Mouse (Mus musculus) hindbrain, embryonic 11.5 days (tissue): ENCODE measurements around the gene Oxa1l. TPM values are rescaled to one million over a fixed set of nuclear protein-coding genes. Genes with fewer than 3 reads are reported as not detected.

Experiments
- ATAC-seq: fragments of 200-750 bp; cut with Nextera tagmentation; 2 replicates; pipeline ENCODE4 v1.8.0; 2017; ENCODE audit warnings: mild to moderate bottlenecking, moderate TSS enrichment, moderate library complexity; ENCODE audit not compliant: low FRiP score
- DNase-seq: peaks from one replicate; pipeline ENCODE4 v3.0.0-alpha.2; 2015; ENCODE audit warnings: low spot score
- H3K27ac ChIP-seq: fragments of 300-500 bp; sonication (generic); 2 replicates; pipeline ENCODE4 v1.5.1; 2014; ENCODE audit warnings: mild to moderate bottlenecking, low read depth, low read length
- H3K27me3 ChIP-seq: fragments of 300-500 bp; sonication (generic); 2 replicates; pipeline ENCODE4 v1.6.1; 2014; ENCODE audit warnings: mild to moderate bottlenecking, low read length, moderate library complexity, mixed read lengths; ENCODE audit not compliant: control insufficient read depth, insufficient read depth
- H3K36me3 ChIP-seq: fragments of 300-500 bp; sonication (generic); 2 replicates; pipeline ENCODE4 v1.6.1; 2014; ENCODE audit warnings: mild to moderate bottlenecking, low read length, moderate library complexity, mixed read lengths; ENCODE audit not compliant: control insufficient read depth, insufficient read depth
- H3K4me1 ChIP-seq: fragments of 300-500 bp; sonication (generic); replicated peaks from 2 replicates; pipeline ENCODE4 v1.6.1; 2014; ENCODE audit warnings: low read length, mixed read lengths; ENCODE audit not compliant: control insufficient read depth, insufficient read depth
- H3K4me2 ChIP-seq: fragments of 300-500 bp; sonication (generic); replicated peaks from 2 replicates; pipeline ENCODE4 v1.6.1; 2014; ENCODE audit warnings: mild to moderate bottlenecking, low read depth, low read length
- H3K4me3 ChIP-seq: fragments of 300-500 bp; sonication (generic); 2 replicates; pipeline ENCODE4 v1.5.1; 2014; ENCODE audit warnings: low read depth, low read length
- H3K9ac ChIP-seq: fragments of 300-500 bp; sonication (generic); 2 replicates; pipeline ENCODE4 v1.6.1; 2014; ENCODE audit warnings: low read depth, low read length
- H3K9me3 ChIP-seq: fragments of 300-500 bp; sonication (generic); 2 replicates; pipeline ENCODE4 v1.6.1; 2016; ENCODE audit warnings: low read length; ENCODE audit not compliant: control insufficient read depth
- WGBS: fragments of 180-500 bp; shearing (Covaris S2); extraction: QIAGEN DNeasy Blood & Tissue Kit; methylation state at CpG from one replicate; pipeline ENCODE4 v1.1.7; 2014; 5-methylcytosine and 5-hydroxymethylcytosine counted together
- polyA plus RNA-seq: library from polyadenylated mRNA; unstranded; fragments of >200 nt; fragmentation: Nextera tagmentation; extraction: Ambion mirVana; gene quantifications from 2 replicates; pipeline ENCODE4 v1.2.1, GENCODE M21; 2014

The Oxa1l gene
- polyA plus RNA-seq, 1 experiment from 2014 or later: 46.7 TPM

GRCm38 (mm10) chr14:54366581-54366980, 5.9 kb downstream of the Oxa1l start:
- Histone ChIP-seq H3K36me3 (peaks cover 15% of the 10 kb centered on the region), H3K27ac (no peak overlapping the region), H3K4me3 (no peak overlapping the region), H3K4me1 (no peaks in the 10 kb centered on the region), H3K27me3 (no peaks in the 10 kb centered on the region), H3K4me2 (no peak overlapping the region), H3K9me3 (no peaks in the 10 kb centered on the region), H3K9ac (no peak overlapping the region)
- whole genome bisulfite sequencing: 94% methylated on average over 10 of the region's 10 CpGs
- ATAC-seq (no peak), DNase-seq (no peak)

GRCm38 (mm10) chr14:54367429-54368060, 6.9 kb downstream of the Oxa1l start:
- Histone ChIP-seq H3K9ac (no peak overlapping the region), H3K9me3 (no peaks in the 10 kb centered on the region), H3K36me3 (peaks cover 15% of the 10 kb centered on the region), H3K4me1 (no peaks in the 10 kb centered on the region), H3K27me3 (no peaks in the 10 kb centered on the region), H3K4me2 (no peak overlapping the region), H3K4me3 (no peak overlapping the region), H3K27ac (no peak overlapping the region)
- WGBS: 90% methylated on average over 18 of the region's 18 CpGs
- no peak for DNase-seq
- ATAC-seq: no peak

GRCm38 (mm10) chr14:54369372-54369771, 8.7 kb downstream of the Oxa1l start:
- no peak overlapping the region for H3K4me2 ChIP-seq
- H3K9me3 ChIP-seq: no peaks in the 10 kb centered on the region
- H3K4me3 ChIP-seq: no peak overlapping the region
- no peaks in the 10 kb centered on the region for H3K4me1 ChIP-seq
- H3K9ac ChIP-seq: no peak overlapping the region
- no peak for ATAC-seq
- no peaks in the 10 kb centered on the region for H3K27me3 ChIP-seq
- H3K36me3 ChIP-seq: peaks cover 15% of the 10 kb centered on the region
- H3K27ac ChIP-seq: no peak overlapping the region
- WGBS: 98% methylated on average over 3 of the region's 3 CpGs
- no peak for DNase-seq

- Histone ChIP-seq H3K9me3 (no peaks in the 10 kb centered on the region), H3K4me1 (no peaks in the 10 kb centered on the region), H3K4me3 (no peak overlapping the region), H3K36me3 (peaks cover 15% of the 10 kb centered on the region), H3K27ac (no peak overlapping the region), H3K9ac (no peak overlapping the region), H3K4me2 (no peak overlapping the region), H3K27me3 (no peaks in the 10 kb centered on the region)
- 96% methylated on average over 6 of the region's 6 CpGs for WGBS
- DNase-seq: no peak
- ATAC-seq: no peak
Measured at GRCm38 (mm10) chr14:54370595-54370994, 10.0 kb downstream of the Oxa1l start.

GRCm38 (mm10) chr14:54371460-54371859, 10.8 kb downstream of the Oxa1l start:
- Histone ChIP-seq H3K4me2 (no peak overlapping the region), H3K27me3 (no peaks in the 10 kb centered on the region), H3K27ac (no peak overlapping the region), H3K4me1 (no peaks in the 10 kb centered on the region), H3K9me3 (no peaks in the 10 kb centered on the region), H3K4me3 (no peak overlapping the region), H3K36me3 (peaks cover 15% of the 10 kb centered on the region), H3K9ac (no peak overlapping the region)
- WGBS: 94% methylated on average over 10 of the region's 10 CpGs
- DNase-seq (no peak), ATAC-seq (peak; percentile 43; the same call in 1 of the 2 replicates)

- no peak overlapping the region for H3K9ac ChIP-seq
- no peak overlapping the region for H3K4me2 ChIP-seq
- ATAC-seq (no peak), DNase-seq (no peak)
- no peak overlapping the region for H3K27ac ChIP-seq
- H3K9me3 ChIP-seq: no peaks in the 10 kb centered on the region
- H3K36me3 ChIP-seq: peaks cover 12% of the 10 kb centered on the region
- WGBS: 92% methylated on average over 9 of the region's 9 CpGs
- no peak overlapping the region for H3K4me3 ChIP-seq
- no peaks in the 10 kb centered on the region for H3K4me1 ChIP-seq
- H3K27me3 ChIP-seq: no peaks in the 10 kb centered on the region
Measured at GRCm38 (mm10) chr14:54372923-54373322, 12.3 kb downstream of the Oxa1l start.

- Histone ChIP-seq H3K4me2 (no peak overlapping the region), H3K27me3 (no peaks in the 10 kb centered on the region), H3K27ac (no peak overlapping the region), H3K9ac (no peak overlapping the region), H3K4me3 (no peak overlapping the region), H3K36me3 (no peaks in the 10 kb centered on the region), H3K9me3 (no peaks in the 10 kb centered on the region), H3K4me1 (no peaks in the 10 kb centered on the region)
- 81% methylated on average over 3 of the region's 3 CpGs for WGBS
- ATAC-seq (no peak), DNase-seq (peak; percentile 25)
Measured at GRCm38 (mm10) chr14:54375916-54376315, 15.3 kb downstream of the Oxa1l start.

- Histone ChIP-seq H3K4me3 (no peak overlapping the region), H3K27ac (no peak overlapping the region), H3K9ac (no peak overlapping the region), H3K9me3 (no peaks in the 10 kb centered on the region), H3K4me2 (no peak overlapping the region), H3K27me3 (no peaks in the 10 kb centered on the region), H3K4me1 (no peaks in the 10 kb centered on the region), H3K36me3 (no peaks in the 10 kb centered on the region)
- 92% methylated on average over 6 of the region's 6 CpGs for WGBS
- ATAC-seq (no peak), DNase-seq (no peak)
Measured at GRCm38 (mm10) chr14:54377166-54377565, 16.5 kb downstream of the Oxa1l start.

GRCm38 (mm10) chr14:54379571-54379970, 18.9 kb downstream of the Oxa1l start:
- Histone ChIP-seq H3K27me3 (no peaks in the 10 kb centered on the region), H3K4me2 (no peak overlapping the region), H3K4me1 (no peaks in the 10 kb centered on the region), H3K36me3 (no peaks in the 10 kb centered on the region), H3K4me3 (no peak overlapping the region), H3K27ac (no peak overlapping the region), H3K9me3 (no peaks in the 10 kb centered on the region), H3K9ac (no peak overlapping the region)
- ATAC-seq (no peak), DNase-seq (no peak)
- 86% methylated on average over 13 of the region's 13 CpGs for WGBS
